Mouse (Mus musculus) ES-E14 (cell line): ENCODE measurements around the gene Lamc3. TPM values are rescaled to one million over a fixed set of nuclear protein-coding genes. Genes with fewer than 3 reads are reported as not detected.

ENCODE experiments used
- DNase-seq: peaks from one replicate; pipeline ENCODE4 v3.0.0-alpha.2; 2013; ENCODE audit warnings: low read depth, low spot score
- H3K27ac ChIP-seq: 2 replicates; pipeline ENCODE4 v1.5.1; 2012; ENCODE audit warnings: low read depth, mild to moderate bottlenecking, low read length, moderate library complexity, mixed read lengths; ENCODE audit not compliant: poor library complexity, insufficient read depth, severe bottlenecking
- H3K36me3 ChIP-seq: 2 replicates; pipeline ENCODE4 v1.6.1; 2012; ENCODE audit warnings: mild to moderate bottlenecking, low read length, moderate library complexity, mixed read lengths; ENCODE audit not compliant: control insufficient read depth, poor library complexity, insufficient read depth, severe bottlenecking
- H3K4me1 ChIP-seq, 2 experiments: fragments of 150-350 bp in 1 of 2; sonication (generic) in 1 of 2; 2 replicates each; pipeline ENCODE4 v1.6.1; 2012; ENCODE audit warnings: low read length in 2 of 2, mild to moderate bottlenecking in 1 of 2, mixed read lengths in 1 of 2; ENCODE audit not compliant: control insufficient read depth in 2 of 2, insufficient read depth in 2 of 2, poor library complexity in 1 of 2
- H3K4me3 ChIP-seq, 2 experiments: fragments of 150-350 bp in 1 of 2; sonication (generic) in 1 of 2; 2 replicates each; pipeline ENCODE4 v1.5.1; 2012; ENCODE audit warnings: low read length in 2 of 2, low read depth in 1 of 2, mild to moderate bottlenecking in 1 of 2, mixed read lengths in 1 of 2; ENCODE audit not compliant: insufficient read depth in 1 of 2, poor library complexity in 1 of 2, severe bottlenecking in 1 of 2
- H3K9ac ChIP-seq: 2 replicates; pipeline ENCODE4 v1.6.1; 2012; ENCODE audit warnings: low read depth, mild to moderate bottlenecking, low read length, mixed read lengths; ENCODE audit not compliant: poor library complexity, insufficient read depth, severe bottlenecking
- H3K9me3 ChIP-seq: fragments of 150-350 bp; sonication (generic); 2 replicates; pipeline ENCODE4 v1.6.1; 2012; ENCODE audit warnings: low read depth, mild to moderate bottlenecking, low read length; ENCODE audit not compliant: control insufficient read depth, insufficient read depth
- CHD2 ChIP-seq: IDR thresholded peaks from 2 replicates; pipeline ENCODE4 v1.6.1; 2014; ENCODE audit warnings: mild to moderate bottlenecking, low read depth, low read length, inconsistent platforms
- HCFC1 ChIP-seq: IDR thresholded peaks from 2 replicates; pipeline ENCODE4 v1.6.1; 2012; ENCODE audit warnings: low read length, inconsistent platforms, borderline replicate concordance; ENCODE audit not compliant: insufficient read depth
- MAFK ChIP-seq: IDR thresholded peaks from 2 replicates; pipeline ENCODE4 v1.6.1; 2014; ENCODE audit warnings: mild to moderate bottlenecking, low read depth, low read length, inconsistent platforms; ENCODE audit not compliant: insufficient read depth
- ZC3H11A ChIP-seq: IDR thresholded peaks from 2 replicates; pipeline ENCODE4 v1.6.1; 2012; ENCODE audit warnings: low read depth, mild to moderate bottlenecking, inconsistent platforms, low read length, borderline replicate concordance
- ZNF384 ChIP-seq: IDR thresholded peaks from 2 replicates; pipeline ENCODE4 v1.6.1; 2012; ENCODE audit warnings: low read depth, low read length, inconsistent platforms
- in situ Hi-C, 2 experiments: fragments of 600-800 bp; cut with MboI; formaldehyde crosslinking; loops; one replicate each; pipeline ENCODE4 v1.15.1; 2025; ENCODE audit warnings: low sequenced_read_pairs in 2 of 2, inconsistent platforms in 1 of 2; ENCODE audit not compliant: unreplicated experiment in 2 of 2
- total RNA-seq: library from RNA; depleted of rRNA; stranded (reverse); fragments of 300-350 nt; gene quantifications from 2 replicates; pipeline ENCODE4 v1.2.3, GENCODE M21; 2012

Gene Lamc3
- total RNA-seq, 1 experiment = 0.18 TPM

GRCm38 (mm10) chr2:31935054-31935453 is 48.0 kb downstream of the Lamc3 start:
- H3K9me3 ChIP-seq = no peaks in the 10 kb centered on the region
- no peaks in the 10 kb centered on the region for H3K36me3 ChIP-seq
- no peak overlapping the region for H3K27ac ChIP-seq
- no peak overlapping the region for H3K9ac ChIP-seq
- no peak for DNase-seq
- H3K4me3 ChIP-seq = no peak overlapping the region
- no peaks in the 10 kb centered on the region for H3K4me1 ChIP-seq
- TF ChIP-seq MAFK = no peak
- no peak for TF ChIP-seq ZNF384
- no peak for TF ChIP-seq CHD2
- TF ChIP-seq HCFC1 = no peak
- no peak for TF ChIP-seq ZC3H11A
- in situ Hi-C loops = no loop called here

- no peak for DNase-seq
- Histone ChIP-seq H3K4me3 (no peak overlapping the region), H3K9me3 (no peaks in the 10 kb centered on the region), H3K36me3 (no peaks in the 10 kb centered on the region), H3K4me1 (no peaks in the 10 kb centered on the region), H3K9ac (no peak overlapping the region), H3K27ac (no peak overlapping the region)
- TF ChIP-seq CHD2 (no peak), ZNF384 (no peak), HCFC1 (no peak), MAFK (no peak), ZC3H11A (no peak)
- in situ Hi-C loops = no loop called here
These were observed 51.2 kb downstream of the Lamc3 start for GRCm38 (mm10) chr2:31938298-31938697.

- Histone ChIP-seq H3K27ac (no peak overlapping the region), H3K9ac (no peak overlapping the region), H3K4me3 (no peak overlapping the region), H3K36me3 (no peaks in the 10 kb centered on the region), H3K4me1 (no peaks in the 10 kb centered on the region), H3K9me3 (no peaks in the 10 kb centered on the region)
- no peak for DNase-seq
- TF ChIP-seq ZC3H11A (no peak), MAFK (no peak)
- in situ Hi-C loops = no loop called here
These were observed 55.9 kb downstream of the Lamc3 start for GRCm38 (mm10) chr2:31943011-31943410.

GRCm38 (mm10) chr2:31945580-31945979 is 58.5 kb downstream of the Lamc3 start:
- DNase-seq = no peak
- Histone ChIP-seq H3K36me3 (no peaks in the 10 kb centered on the region), H3K9ac (no peak overlapping the region), H3K4me3 (no peak overlapping the region), H3K9me3 (no peaks in the 10 kb centered on the region), H3K4me1 (peaks cover 0 to 2% of the 10 kb centered on the region in 2 experiments; a peak in 1 of 4 replicates), H3K27ac (no peak overlapping the region)
- in situ Hi-C loops = no loop called here
- TF ChIP-seq MAFK (no peak), ZNF384 (no peak), HCFC1 (no peak), CHD2 (no peak), ZC3H11A (no peak)

GRCm38 (mm10) chr2:31948392-31948791 is 61.3 kb downstream of the Lamc3 start:
- no peak overlapping the region for H3K9ac ChIP-seq
- no peak for DNase-seq
- TF ChIP-seq ZNF384 (no peak), CHD2 (no peak), ZC3H11A (no peak)
- no peak overlapping the region for H3K4me3 ChIP-seq
- H3K4me1 ChIP-seq = peaks cover 0 to 3% of the 10 kb centered on the region in 2 experiments; a peak in 1 of 4 replicates
- H3K27ac ChIP-seq = no peak overlapping the region
- peaks cover 2% of the 10 kb centered on the region; the same call in 1 of the 2 replicates for H3K36me3 ChIP-seq
- in situ Hi-C loops = no loop called here
- no peaks in the 10 kb centered on the region for H3K9me3 ChIP-seq
